Mouse (Mus musculus) forebrain, embryonic 13.5 days (tissue): Measurements from ENCODE around the gene Cops9. TPM values are rescaled to one million over a fixed set of nuclear protein-coding genes. Genes with fewer than 3 reads are reported as not detected.

Experiments
- ATAC-seq: fragments of 200-750 bp; cut with Nextera tagmentation; 2 replicates; pipeline ENCODE4 v1.8.0; 2017
- H3K27ac ChIP-seq: fragments of 300-500 bp; sonication (generic); 2 replicates; pipeline ENCODE4 v1.5.1; 2015; ENCODE audit warnings: inconsistent platforms, mild to moderate bottlenecking, moderate library complexity
- H3K27me3 ChIP-seq: fragments of 300-500 bp; sonication (generic); 2 replicates; pipeline ENCODE4 v1.6.1; 2015; ENCODE audit warnings: mild to moderate bottlenecking, inconsistent platforms
- H3K36me3 ChIP-seq: fragments of 300-500 bp; sonication (generic); 2 replicates; pipeline ENCODE4 v1.6.1; 2015; ENCODE audit warnings: mild to moderate bottlenecking, inconsistent platforms; ENCODE audit not compliant: poor library complexity, severe bottlenecking
- H3K4me1 ChIP-seq: fragments of 300-500 bp; sonication (generic); 2 replicates; pipeline ENCODE4 v1.6.1; 2015; ENCODE audit warnings: inconsistent platforms
- H3K4me2 ChIP-seq: fragments of 300-500 bp; sonication (generic); 2 replicates; pipeline ENCODE4 v1.6.1; 2015; ENCODE audit warnings: inconsistent platforms, mild to moderate bottlenecking, moderate library complexity
- H3K4me3 ChIP-seq: fragments of 300-500 bp; sonication (generic); 2 replicates; pipeline ENCODE4 v1.5.1; 2015; ENCODE audit warnings: mild to moderate bottlenecking, inconsistent platforms
- H3K9ac ChIP-seq: fragments of 300-500 bp; sonication (generic); 2 replicates; pipeline ENCODE4 v1.6.1; 2015; ENCODE audit warnings: mild to moderate bottlenecking, inconsistent platforms
- H3K9me3 ChIP-seq: fragments of 300-500 bp; sonication (generic); replicated peaks from 2 replicates; pipeline ENCODE4 v1.6.1; 2016; ENCODE audit warnings: inconsistent platforms
- WGBS: fragments of 180-500 bp; shearing (Covaris S2); methylation state at CpG from one replicate; pipeline ENCODE4 v1.1.7; 2015; 5-methylcytosine and 5-hydroxymethylcytosine counted together
- polyA plus RNA-seq: library from polyadenylated mRNA; unstranded; fragments of >200 nt; fragmentation: Nextera tagmentation; extraction: Ambion mirVana; gene quantifications from 2 replicates; pipeline ENCODE4 v1.2.1, GENCODE M21; 2015

The Cops9 gene
- 542 and 587 TPM in 2 replicates for polyA plus RNA-seq

- peak; percentile 96 for ATAC-seq
- H3K9me3 ChIP-seq = no peaks in the 10 kb centered on the region
- WGBS = 1% methylated on average over 50 of the region's 50 CpGs
- peak within 1 kb of the TSS; percentile 57 for H3K27ac ChIP-seq
- peaks cover 30% of the 10 kb centered on the region for H3K36me3 ChIP-seq
- peaks cover 23% of the 10 kb centered on the region for H3K4me1 ChIP-seq
- H3K4me2 ChIP-seq = peak within 1 kb of the TSS; percentile 99
- H3K9ac ChIP-seq = peak within 1 kb of the TSS; percentile 97
- H3K27me3 ChIP-seq = 0 out of 2 replicates have a peak, but pooled peaks cover 5% of the 10 kb centered on the region
- peak within 1 kb of the TSS; percentile 96 for H3K4me3 ChIP-seq
Measured at GRCm38 (mm10) chr1:92641514-92642272, at the start of gene Cops9. Gene Cops9 (minus strand): TSS chr1:92641985.

DNA sequence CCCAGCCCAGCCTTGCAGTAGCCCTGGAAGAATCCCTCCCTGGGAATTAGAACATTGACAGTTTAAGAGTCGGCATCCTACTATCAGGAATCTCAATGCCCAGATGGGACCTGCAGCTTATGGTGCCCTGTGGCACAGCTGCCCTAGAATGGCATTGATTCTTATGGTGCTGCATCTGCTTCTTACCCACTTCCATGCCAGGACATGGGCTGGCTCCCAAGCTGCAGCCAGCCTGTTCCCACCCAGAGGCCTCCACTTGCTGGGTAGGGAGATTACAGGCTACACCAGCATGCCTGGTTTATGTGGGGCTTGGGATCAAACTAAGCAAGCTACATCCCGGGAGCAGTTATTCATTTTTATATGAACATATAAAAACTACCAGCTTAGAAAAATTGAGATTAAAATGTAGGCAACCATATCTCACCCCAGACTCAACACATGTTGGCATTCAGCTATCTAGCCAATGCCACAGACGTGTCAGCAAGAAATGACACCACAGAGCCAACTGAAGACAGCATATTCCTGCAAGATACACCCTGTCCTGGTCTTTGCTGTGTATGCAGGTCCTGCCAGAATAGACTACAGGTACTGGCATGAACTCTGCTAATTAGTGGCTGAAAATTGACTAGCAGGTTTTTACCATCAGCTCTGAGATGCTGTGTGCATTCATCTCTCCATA is 49.5 kb upstream of the Cops9 start:
- Histone ChIP-seq H3K27ac (no peak overlapping the region), H3K9me3 (no peaks in the 10 kb centered on the region), H3K4me2 (no peak overlapping the region)

GRCm38 (mm10) chr1:92686994-92687393 is 45.2 kb upstream of the Cops9 start:
- H3K36me3 ChIP-seq = no peaks in the 10 kb centered on the region
- no peak for ATAC-seq
- 64% methylated on average over 8 of the region's 8 CpGs for WGBS
- H3K4me1 ChIP-seq = 0 out of 2 replicates have a peak, but pooled peaks cover 5% of the 10 kb centered on the region
- H3K27ac ChIP-seq = no peak overlapping the region; the same call in 1 of the 2 replicates
- H3K4me2 ChIP-seq = no peak overlapping the region
- H3K27me3 ChIP-seq = no peaks in the 10 kb centered on the region
- H3K4me3 ChIP-seq = no peak overlapping the region
- H3K9me3 ChIP-seq = no peaks in the 10 kb centered on the region
- no peak overlapping the region for H3K9ac ChIP-seq

More for the DNA sequence above, 49.5 kb upstream of the Cops9 start:
- WGBS = 89% methylated on average over 3 of the region's 3 CpGs
- Histone ChIP-seq H3K9ac (no peak overlapping the region), H3K4me1 (0 out of 2 replicates have a peak, but pooled peaks cover 5% of the 10 kb centered on the region), H3K36me3 (no peaks in the 10 kb centered on the region), H3K4me3 (no peak overlapping the region), H3K27me3 (no peaks in the 10 kb centered on the region)
- ATAC-seq = no peak

- Histone ChIP-seq H3K9ac (no peak overlapping the region), H3K4me2 (no peak overlapping the region), H3K27me3 (no peaks in the 10 kb centered on the region), H3K36me3 (no peaks in the 10 kb centered on the region), H3K4me3 (no peak overlapping the region), H3K9me3 (no peaks in the 10 kb centered on the region), H3K4me1 (peaks cover 22% of the 10 kb centered on the region), H3K27ac (no peak overlapping the region)
- ATAC-seq = no peak
- 92% methylated on average over 8 of the region's 8 CpGs for WGBS
Measured at GRCm38 (mm10) chr1:92683151-92683550, 41.4 kb upstream of the Cops9 start.

- ATAC-seq = peak; percentile 59
- Histone ChIP-seq H3K9me3 (no peaks in the 10 kb centered on the region), H3K27ac (no peak overlapping the region), H3K4me2 (peak overlapping the region; percentile 22), H3K9ac (no peak overlapping the region), H3K36me3 (no peaks in the 10 kb centered on the region), H3K4me3 (no peak overlapping the region), H3K4me1 (peaks cover 17% of the 10 kb centered on the region), H3K27me3 (no peaks in the 10 kb centered on the region)
- 20% methylated on average over 16 of the region's 16 CpGs for WGBS
Measured at GRCm38 (mm10) chr1:92680668-92681603, 39.2 kb upstream of the Cops9 start.

- Histone ChIP-seq H3K4me1 (peaks cover 17% of the 10 kb centered on the region), H3K27me3 (no peaks in the 10 kb centered on the region), H3K4me3 (no peak overlapping the region), H3K9ac (no peak overlapping the region), H3K9me3 (no peaks in the 10 kb centered on the region), H3K36me3 (no peaks in the 10 kb centered on the region), H3K27ac (no peak overlapping the region), H3K4me2 (no peak overlapping the region)
- no peak for ATAC-seq
- 92% methylated on average over 5 of the region's 5 CpGs for WGBS
Measured at GRCm38 (mm10) chr1:92678757-92679156, 37.0 kb upstream of the Cops9 start.

GRCm38 (mm10) chr1:92676676-92676975 is 34.8 kb upstream of the Cops9 start:
- no peak for ATAC-seq
- WGBS = 78% methylated on average over 3 of the region's 3 CpGs

DNA sequence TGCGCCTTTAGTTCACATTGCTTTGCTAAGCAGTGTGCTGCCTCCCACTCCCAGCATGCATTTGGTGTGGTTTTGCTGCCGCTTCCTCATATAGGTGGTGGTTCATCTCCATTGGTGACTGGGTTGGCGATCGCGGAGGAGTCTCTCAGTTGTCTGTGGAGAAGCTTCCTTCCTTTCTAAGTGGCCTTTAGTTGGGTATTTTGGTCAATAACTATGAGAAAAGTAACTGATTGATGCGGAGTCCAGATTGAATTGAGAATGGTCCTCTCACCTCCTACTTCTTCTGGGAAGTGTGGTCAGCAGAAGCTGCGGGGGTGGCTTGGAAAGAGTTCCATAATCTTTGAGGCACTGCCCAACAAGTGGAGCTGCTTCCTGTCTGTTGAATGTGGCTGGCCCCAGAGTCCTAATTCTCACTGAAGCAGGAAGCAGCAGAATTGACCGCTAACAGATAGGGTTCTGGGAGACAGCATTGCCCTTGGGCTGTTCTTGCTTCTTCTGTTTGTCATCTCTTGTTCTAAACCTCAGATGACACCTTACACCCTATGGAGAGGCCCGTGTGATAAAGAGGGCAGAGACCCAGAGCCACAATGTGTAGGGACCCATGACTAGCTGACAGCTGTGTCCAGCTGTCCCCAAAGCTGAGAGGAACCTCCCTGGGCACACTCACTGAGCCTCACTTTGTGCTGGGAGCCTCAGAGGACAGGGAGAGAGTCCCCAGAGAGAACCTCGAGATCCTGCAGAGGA is 34.3 kb upstream of the Cops9 start:
- Histone ChIP-seq H3K36me3 (no peaks in the 10 kb centered on the region), H3K4me1 (peaks cover 14% of the 10 kb centered on the region), H3K4me3 (no peak overlapping the region), H3K9ac (no peak overlapping the region), H3K4me2 (no peak overlapping the region), H3K27me3 (no peaks in the 10 kb centered on the region), H3K27ac (no peak overlapping the region), H3K9me3 (no peaks in the 10 kb centered on the region)
- 86% methylated on average over 10 of the region's 10 CpGs for WGBS
- no peak for ATAC-seq

More at GRCm38 (mm10) chr1:92676676-92676975, 34.8 kb upstream of the Cops9 start:
- no peak overlapping the region for H3K9ac ChIP-seq
- H3K27me3 ChIP-seq = no peaks in the 10 kb centered on the region
- no peaks in the 10 kb centered on the region for H3K36me3 ChIP-seq
- H3K4me1 ChIP-seq = peaks cover 17% of the 10 kb centered on the region
- no peak overlapping the region for H3K4me2 ChIP-seq
- H3K27ac ChIP-seq = no peak overlapping the region
- H3K9me3 ChIP-seq = no peaks in the 10 kb centered on the region
- H3K4me3 ChIP-seq = no peak overlapping the region

GRCm38 (mm10) chr1:92673258-92673782 is 31.5 kb upstream of the Cops9 start:
- 85% methylated on average over 5 of the region's 5 CpGs for WGBS
- no peak for ATAC-seq
- no peak overlapping the region for H3K4me3 ChIP-seq

DNA sequence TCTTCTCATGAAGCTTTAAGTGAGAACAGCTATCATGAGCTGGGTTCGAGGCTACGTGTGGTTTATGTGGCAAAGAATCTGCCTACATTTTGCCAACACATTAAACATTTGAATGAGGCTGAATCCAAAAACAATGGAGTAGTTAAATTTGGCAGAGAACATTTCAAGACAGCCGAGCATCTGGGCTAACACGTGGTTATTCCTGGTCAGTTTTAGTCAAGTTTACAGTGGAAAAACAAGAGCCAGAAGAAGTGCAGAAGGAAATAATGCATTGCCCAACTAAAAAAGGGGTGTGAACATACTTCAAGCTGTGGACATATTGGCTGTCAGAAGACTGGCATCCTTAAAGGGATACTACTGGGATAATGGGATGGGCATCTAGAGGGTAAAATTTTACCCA is 29.5 kb upstream of the Cops9 start:
- Histone ChIP-seq H3K4me1 (no peaks in the 10 kb centered on the region), H3K27me3 (no peaks in the 10 kb centered on the region), H3K9ac (no peak overlapping the region), H3K4me3 (no peak overlapping the region), H3K4me2 (no peak overlapping the region), H3K9me3 (no peaks in the 10 kb centered on the region), H3K27ac (no peak overlapping the region), H3K36me3 (no peaks in the 10 kb centered on the region)
- ATAC-seq = no peak
- 85% methylated on average over 4 of the region's 4 CpGs for WGBS

More at GRCm38 (mm10) chr1:92673258-92673782, 31.5 kb upstream of the Cops9 start:
- Histone ChIP-seq H3K27ac (no peak overlapping the region), H3K27me3 (no peaks in the 10 kb centered on the region), H3K4me1 (no peaks in the 10 kb centered on the region), H3K9me3 (no peaks in the 10 kb centered on the region), H3K9ac (no peak overlapping the region), H3K4me2 (no peak overlapping the region), H3K36me3 (no peaks in the 10 kb centered on the region)

DNA sequence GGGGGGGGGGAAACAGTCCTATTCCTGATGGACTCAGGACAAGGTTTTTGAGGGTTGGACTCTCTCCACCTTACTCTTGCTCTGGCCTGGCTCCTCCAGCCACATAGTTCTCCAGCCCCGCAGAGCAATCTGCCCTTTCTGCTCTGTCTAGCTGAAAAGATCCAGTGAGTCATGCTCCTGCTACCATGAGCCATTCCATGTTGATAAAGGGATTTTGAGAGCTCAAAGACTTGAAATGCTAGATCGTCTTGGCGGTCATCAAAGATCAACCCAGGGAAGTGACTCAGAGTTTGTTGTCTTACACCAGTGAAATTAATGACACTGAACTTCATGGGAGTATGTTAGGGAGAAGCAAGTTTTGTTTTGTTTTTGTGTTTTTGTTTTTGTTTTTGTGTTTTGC is 27.6 kb upstream of the Cops9 start:
- H3K36me3 ChIP-seq = no peaks in the 10 kb centered on the region
- H3K4me3 ChIP-seq = no peak overlapping the region
- no peak overlapping the region for H3K4me2 ChIP-seq
- H3K4me1 ChIP-seq = no peaks in the 10 kb centered on the region
- no peak overlapping the region for H3K9ac ChIP-seq
- no peak for ATAC-seq
- H3K27me3 ChIP-seq = no peaks in the 10 kb centered on the region
- no peak overlapping the region for H3K27ac ChIP-seq
- 97% methylated on average over 3 of the region's 3 CpGs for WGBS
- no peaks in the 10 kb centered on the region for H3K9me3 ChIP-seq
